Mouse (Mus musculus): ENCODE measurements at regions not wholly inside any gene's neighbourhood (a gene's known extent, or its start where the extent isn't known, plus 50 kb on each side); places are given as distances from the start of the nearest gene placed in this dataset.

- CTCF ChIA-PET, result no interaction called here
Measured at GRCm38 (mm10) chr3:40085116-40085515, 446.0 kb upstream of the Intu start.

- CTCF ChIA-PET, result no interaction called here
Measured at GRCm38 (mm10) chr3:40091773-40092343, 439.2 kb upstream of the Intu start.

DNA sequence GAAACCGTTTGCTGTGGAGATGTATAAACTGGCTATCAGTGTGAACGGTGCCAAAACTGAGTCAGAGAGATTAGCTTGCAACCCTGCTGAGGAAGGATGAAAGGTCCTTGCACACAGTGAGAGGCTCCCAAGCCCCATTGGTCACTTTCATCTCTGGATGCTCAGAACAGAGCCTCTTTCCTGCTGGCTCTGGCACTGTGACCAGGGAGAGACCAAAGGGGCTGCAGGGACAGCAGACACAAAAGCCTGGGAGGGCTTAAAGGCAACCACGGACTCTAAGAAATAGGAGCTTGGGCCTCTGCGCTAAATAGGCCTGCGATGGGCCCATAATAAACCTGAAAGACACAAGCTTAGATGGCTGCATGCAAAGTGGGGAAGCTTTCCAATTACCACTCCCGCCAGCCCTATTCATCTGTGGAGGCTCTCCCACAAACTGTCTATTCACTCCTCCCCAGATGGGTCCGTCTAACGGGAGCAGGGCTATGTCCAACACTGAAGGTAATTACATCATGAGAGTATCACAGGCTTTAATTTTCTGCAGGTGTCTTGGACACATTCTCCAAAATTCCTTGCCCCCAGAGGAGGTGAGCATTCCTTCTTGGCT, 438.2 kb upstream of the Intu start:
- CTCF ChIA-PET, result no interaction called here

DNA sequence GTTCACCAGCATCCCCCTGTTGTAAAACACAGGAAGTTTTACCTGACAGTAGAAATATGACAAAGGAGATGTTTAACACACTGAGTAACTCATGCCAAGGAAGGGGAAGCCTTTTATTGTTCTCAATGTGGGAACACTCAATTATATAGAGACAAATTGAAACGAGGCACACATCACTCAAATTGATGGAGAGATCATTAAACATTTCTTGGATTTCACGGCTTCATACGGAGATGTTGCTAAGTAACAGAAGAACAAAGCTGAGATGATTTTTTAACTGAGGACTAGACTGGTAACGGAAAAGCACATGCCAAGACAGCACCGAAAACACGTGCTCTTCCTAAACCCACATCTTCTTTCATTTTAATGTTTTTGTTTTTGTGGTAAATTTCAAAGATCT, 437.0 kb upstream of the Intu start:
- CTCF ChIA-PET, result no interaction called here

GRCm38 (mm10) chr3:40094701-40095100, 436.4 kb upstream of the Intu start:
- CTCF ChIA-PET, result no interaction called here

GRCm38 (mm10) chr3:40102698-40103097, 428.4 kb upstream of the Intu start:
- CTCF ChIA-PET, result no interaction called here

DNA sequence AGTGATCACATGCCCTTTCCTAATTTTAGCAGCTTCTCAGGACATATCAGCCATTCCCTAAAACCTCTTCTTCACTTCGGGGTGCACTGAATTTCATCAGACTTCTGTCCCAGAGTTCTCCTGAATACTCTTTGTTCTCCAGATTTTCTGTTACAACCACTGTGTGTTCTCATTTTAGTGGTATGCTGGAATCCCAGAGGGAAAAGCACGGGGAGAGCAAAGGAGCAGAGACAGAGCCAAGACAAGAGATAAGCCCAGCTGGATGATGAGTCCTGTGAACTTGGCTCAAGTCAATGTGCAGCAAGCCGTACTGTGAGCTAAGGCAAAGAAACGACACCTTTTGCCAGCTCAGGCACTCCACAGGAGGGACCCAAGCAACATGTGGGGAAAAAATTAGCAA, 416.3 kb upstream of the Intu start:
- CTCF ChIA-PET, result no interaction called here

DNA sequence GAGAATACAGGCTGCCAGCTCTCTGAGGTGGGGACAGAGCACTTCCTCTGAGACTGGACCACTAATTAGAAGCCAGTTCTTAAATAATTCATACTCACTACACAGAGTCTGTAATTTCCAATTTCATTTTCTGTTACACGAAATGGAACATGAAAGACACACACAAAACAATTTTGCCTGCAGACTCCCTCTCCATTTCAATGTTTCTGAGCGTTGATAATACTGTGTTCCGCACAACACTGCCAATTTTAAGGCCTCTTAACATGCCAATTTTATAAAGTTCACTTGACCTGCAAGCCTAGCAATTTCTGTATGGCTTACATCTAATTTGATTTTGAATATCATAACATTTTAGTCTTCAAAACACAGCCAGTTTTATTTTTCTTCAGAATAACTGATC, 412.5 kb upstream of the Intu start:
- CTCF ChIA-PET, result no interaction called here

DNA sequence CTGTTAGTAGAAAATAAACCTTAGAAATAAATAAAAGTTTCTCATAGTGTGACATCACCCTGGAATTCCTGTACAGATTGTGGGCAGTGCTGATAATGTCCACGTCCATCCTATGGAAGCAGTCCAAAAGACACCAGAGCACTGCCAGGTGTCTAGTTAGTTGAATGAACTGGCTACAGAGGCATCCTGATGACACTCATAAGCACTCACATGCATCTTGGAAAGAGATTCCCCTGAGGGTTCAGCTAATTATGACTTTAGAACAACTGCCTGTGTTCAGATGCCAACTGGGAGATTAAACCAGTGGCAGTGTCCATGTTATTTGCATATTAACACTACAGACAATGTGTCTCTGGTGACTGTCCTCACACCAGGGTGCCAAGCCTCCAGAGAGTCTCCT, 411.6 kb upstream of the Intu start:
- CTCF ChIA-PET, result no interaction called here

DNA sequence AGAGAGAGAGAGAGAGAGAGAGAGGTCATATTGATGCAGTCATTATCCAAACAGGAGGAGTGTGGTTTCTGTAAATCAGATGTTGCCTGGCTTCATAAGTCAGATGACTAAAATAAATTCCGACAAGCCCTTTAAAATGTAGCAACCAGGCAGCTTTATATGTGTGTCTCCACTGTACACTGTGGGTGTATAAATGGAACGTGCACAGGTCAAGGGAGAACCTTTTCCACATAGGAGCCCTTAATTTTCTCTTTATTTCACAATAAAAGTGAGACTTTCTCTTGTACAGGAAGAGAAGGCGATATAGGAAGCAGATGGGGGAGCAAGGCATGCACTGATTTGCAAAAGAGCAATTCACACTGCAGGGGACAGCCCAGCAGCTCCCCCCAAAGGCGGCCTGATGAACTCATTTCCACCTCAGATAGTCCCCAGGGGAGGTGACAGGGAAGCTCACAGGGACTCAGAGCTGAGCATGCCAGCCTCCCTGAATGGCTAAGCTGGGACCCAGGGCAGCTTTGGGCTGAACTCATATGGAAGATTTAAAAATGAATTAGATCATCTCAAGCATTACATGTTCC, 410.7 kb upstream of the Intu start:
- CTCF ChIA-PET, result no interaction called here

DNA sequence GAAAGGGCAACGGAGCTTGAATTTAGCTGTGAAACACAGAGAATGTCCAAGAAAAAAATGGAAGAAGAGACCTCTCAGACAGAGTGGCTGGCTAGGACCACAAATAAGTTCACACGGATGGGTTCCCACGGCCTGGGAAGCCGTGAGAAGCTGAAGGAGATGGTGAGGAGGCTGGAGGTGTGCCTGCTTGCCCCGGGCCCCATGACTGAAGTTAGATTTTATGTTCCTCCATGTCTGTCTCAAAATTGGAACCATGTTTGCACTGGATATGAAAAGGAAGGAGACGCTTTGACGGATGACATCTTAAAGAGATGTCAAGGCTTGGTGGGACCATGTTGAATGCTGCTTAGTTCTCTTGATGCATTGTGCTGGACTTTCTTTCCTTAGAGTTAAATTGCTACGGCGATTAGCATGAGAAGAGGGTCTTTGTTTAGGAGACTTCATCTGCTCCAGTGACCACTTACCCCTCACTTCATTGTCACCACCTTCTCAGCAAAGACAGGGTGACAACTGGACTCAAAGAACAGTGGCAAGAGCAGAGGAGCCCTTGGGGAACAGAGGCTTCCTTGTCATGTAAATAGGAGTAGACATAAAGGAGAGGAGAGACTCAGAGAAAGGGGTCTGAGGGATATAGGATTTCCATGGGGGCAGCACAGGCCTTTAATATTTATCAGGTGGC, 407.4 kb upstream of the Intu start:
- CTCF ChIA-PET, result no interaction called here

GRCm38 (mm10) chr3:40126903-40127302, 404.2 kb upstream of the Intu start:
- CTCF ChIA-PET, result no interaction called here

- CTCF ChIA-PET, result interaction anchor here (0.7 kb wide), 1 partner anchor 613 kb away, joined by 4 read pairs; no protein-coding TSS in a partner anchor
Measured at GRCm38 (mm10) chr3:40130858-40131584, 400.1 kb upstream of the Intu start.

DNA sequence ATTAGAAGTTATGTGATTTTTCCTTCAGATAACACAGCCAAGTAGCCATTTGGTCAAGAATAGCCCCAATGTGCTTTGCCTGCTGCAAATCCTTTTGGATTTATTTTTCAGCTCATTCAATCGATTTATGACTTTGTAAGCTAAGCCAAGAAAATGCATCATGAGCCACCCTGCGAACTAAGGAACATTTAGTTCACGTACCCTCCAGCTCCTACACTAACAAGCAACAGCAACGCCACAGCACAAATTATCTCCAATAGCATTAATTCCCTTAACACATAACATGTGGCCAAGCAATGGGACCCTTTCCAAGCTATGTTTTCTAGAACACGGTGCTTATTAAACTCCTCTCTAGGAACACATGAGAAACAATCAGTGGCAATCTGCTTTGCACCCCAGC, 392.4 kb upstream of the Intu start:
- CTCF ChIA-PET, result no interaction called here

- CTCF ChIA-PET, result no interaction called here
Measured at GRCm38 (mm10) chr3:40142229-40142628, 388.9 kb upstream of the Intu start.

DNA sequence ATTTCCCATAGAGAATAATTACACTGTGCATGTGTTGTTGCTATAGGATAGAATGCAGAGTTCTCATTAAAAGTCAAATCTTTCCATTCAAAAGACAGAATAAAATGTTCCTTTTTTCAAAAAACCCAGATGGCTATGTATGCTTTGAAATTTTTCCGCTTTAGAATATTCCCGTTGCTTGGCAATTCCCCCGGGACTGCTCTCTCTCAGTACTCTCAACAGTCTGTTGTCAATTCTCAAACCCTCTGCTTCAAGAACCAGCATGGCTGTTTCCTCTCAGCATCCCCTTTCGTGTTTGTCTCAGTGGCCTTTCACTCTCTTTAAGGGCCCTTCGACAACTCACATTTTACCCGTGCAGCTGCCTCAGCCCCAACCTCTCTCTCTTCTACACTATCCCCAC, 372.5 kb upstream of the Intu start:
- CTCF ChIA-PET, result no interaction called here

DNA sequence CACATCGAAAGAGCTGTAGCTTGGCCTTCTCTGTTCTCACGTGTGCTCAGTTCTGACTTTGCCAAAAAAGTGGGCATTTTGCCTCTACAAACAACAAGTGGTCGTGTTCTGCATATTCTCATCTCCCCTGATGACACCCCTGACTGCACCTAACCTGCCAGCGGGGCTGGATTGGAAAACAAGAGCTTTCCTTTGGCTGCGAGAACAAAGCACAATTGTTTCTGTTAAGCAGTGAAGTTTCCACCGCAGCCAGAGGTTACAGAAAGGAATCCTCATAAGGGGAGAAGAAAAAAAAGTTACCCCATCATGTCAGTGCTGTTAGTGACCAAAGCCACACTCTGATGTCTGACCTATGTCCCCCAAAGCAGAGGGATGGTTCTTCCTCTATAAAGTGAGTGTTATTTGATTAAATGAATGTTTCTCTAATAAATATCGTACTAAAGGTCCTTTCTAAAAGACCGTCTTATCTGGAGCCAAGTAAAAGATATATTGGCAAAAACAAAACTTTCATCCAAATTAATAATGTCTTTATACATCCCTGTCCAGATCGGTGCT, 371.4 kb upstream of the Intu start:
- CTCF ChIA-PET, result no interaction called here

- CTCF ChIA-PET, result no interaction called here
Measured at GRCm38 (mm10) chr3:40164181-40164580, 366.9 kb upstream of the Intu start.

- CTCF ChIA-PET, result no interaction called here
Measured at GRCm38 (mm10) chr3:40167970-40168626, 363.0 kb upstream of the Intu start.

DNA sequence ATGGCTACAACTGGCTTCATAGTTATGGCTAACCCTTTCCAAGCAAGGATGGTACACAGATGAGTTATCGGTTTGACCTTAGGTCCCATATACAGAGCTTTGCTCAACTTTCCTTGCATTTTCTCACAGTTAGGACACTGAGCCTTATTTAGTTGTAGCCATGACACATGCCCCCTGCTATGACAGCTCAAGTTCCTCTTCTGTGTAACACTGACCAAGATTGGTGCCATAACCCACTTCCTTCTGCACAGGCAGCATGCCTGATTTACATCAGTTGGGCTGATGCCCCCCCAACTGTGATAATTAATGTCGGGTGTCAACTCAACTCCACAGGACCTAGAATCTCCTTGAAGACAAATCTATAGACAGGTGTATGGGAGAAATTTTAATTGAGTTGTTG, 361.5 kb upstream of the Intu start:
- CTCF ChIA-PET, result no interaction called here

GRCm38 (mm10) chr3:40179726-40180317, 351.3 kb upstream of the Intu start:
- CTCF ChIA-PET, result no interaction called here

All from spleen, embryonic (tissue).